In genomic region chr5:101957419-101957818, GRCm38 (mm10) we compare ENCODE assay signal across 27 mouse cellular contexts.
"Had no signal": no experiment of that assay in that cellular context is flagged by ENCODE, and none has a peak within 500 bp of the region (broad histone marks: within the 10 kb centered on the region; RNA-seq: fewer than 3 reads in every experiment).

No protein-coding gene starts in this region.

- H3K9ac ChIP-seq: embryonic facial prominence, embryonic 12.5 days; embryonic facial prominence, embryonic 13.5 days; embryonic facial prominence, embryonic 15.5 days; forebrain, embryonic 12.5 days; forebrain, embryonic 13.5 days; forebrain, embryonic 15.5 days; forebrain, postnatal 0 days had no signal

- ATAC-seq: forebrain, embryonic 13.5 days; forebrain, embryonic 14.5 days; forebrain, embryonic 15.5 days; forebrain, embryonic 16.5 days; forebrain, postnatal 0 days had no signal

- H3K27me3 ChIP-seq: embryonic facial prominence, embryonic 12.5 days; embryonic facial prominence, embryonic 13.5 days; embryonic facial prominence, embryonic 15.5 days; forebrain, embryonic 12.5 days; forebrain, embryonic 13.5 days; forebrain, embryonic 15.5 days had no signal

- DNase-seq: cerebellum, adult 18-20 months; cerebellum, adult 2 months; cerebellum, adult 8-10 months; cerebellum, adult 9-10 months; cerebellum, adult 9-11 months; cerebellum, postnatal 10 days; cerebellum, postnatal 14 days; cerebellum, postnatal 25 days; cerebellum, postnatal 36 days; embryo, embryonic 11 days; forebrain, postnatal 0 days; gastrocnemius, adult 2 months; gastrocnemius, postnatal 10 days; gastrocnemius, postnatal 14 days; gastrocnemius, postnatal 25 days; gastrocnemius, postnatal 36 days had no signal

- H3K4me3 ChIP-seq: embryonic facial prominence, embryonic 10.5 days; embryonic facial prominence, embryonic 12.5 days; embryonic facial prominence, embryonic 13.5 days; embryonic facial prominence, embryonic 15.5 days; erythroblast, embryonic 14.5 days; forebrain, embryonic 10.5 days; forebrain, embryonic 12.5 days; forebrain, embryonic 13.5 days; forebrain, embryonic 15.5 days; gastrocnemius, adult 2 months had no signal

- H3K4me2 ChIP-seq: embryonic facial prominence, embryonic 12.5 days; embryonic facial prominence, embryonic 13.5 days; embryonic facial prominence, embryonic 15.5 days; forebrain, embryonic 12.5 days; forebrain, embryonic 13.5 days; forebrain, embryonic 15.5 days had no signal

- H3K4me1 ChIP-seq: embryonic facial prominence, embryonic 10.5 days; embryonic facial prominence, embryonic 12.5 days; forebrain, embryonic 10.5 days; forebrain, embryonic 12.5 days; forebrain, embryonic 13.5 days had no signal

- H3K9me3 ChIP-seq: embryonic facial prominence, embryonic 10.5 days; embryonic facial prominence, embryonic 12.5 days; embryonic facial prominence, embryonic 13.5 days; embryonic facial prominence, embryonic 15.5 days; forebrain, embryonic 10.5 days; forebrain, embryonic 12.5 days; forebrain, embryonic 13.5 days; forebrain, embryonic 15.5 days had no signal

- H3K27ac ChIP-seq: embryonic facial prominence, embryonic 10.5 days; embryonic facial prominence, embryonic 12.5 days; embryonic facial prominence, embryonic 13.5 days; embryonic facial prominence, embryonic 15.5 days; forebrain, embryonic 10.5 days; forebrain, embryonic 12.5 days; forebrain, embryonic 13.5 days; forebrain, embryonic 15.5 days; gastrocnemius, adult 2 months had no signal
